Mouse (Mus musculus) hindbrain, embryonic 14.5 days (tissue): ENCODE data around the gene Slc35e4. TPM values are rescaled to one million over a fixed set of nuclear protein-coding genes. Genes with fewer than 3 reads are reported as not detected.
"Not testable (repeated sequence)": the region's sequence is repeated elsewhere in the genome, so short reads cannot be mapped to it uniquely, and the experiment has no call there.

Source experiments
- ATAC-seq: fragments of 200-750 bp; cut with Nextera tagmentation; 2 replicates; pipeline ENCODE4 v1.8.0; 2017; ENCODE audit warnings: moderate number of reproducible peaks, mild to moderate bottlenecking, moderate TSS enrichment, moderate library complexity; ENCODE audit not compliant: low FRiP score
- DNase-seq: peaks from one replicate; pipeline ENCODE4 v3.0.0-alpha.2; 2015; ENCODE audit warnings: low spot score
- H3K27ac ChIP-seq: fragments of 300-500 bp; sonication (generic); 2 replicates; pipeline ENCODE4 v1.5.1; 2014; ENCODE audit warnings: mild to moderate bottlenecking, moderate library complexity
- H3K27me3 ChIP-seq: fragments of 300-500 bp; sonication (generic); 2 replicates; pipeline ENCODE4 v1.6.1; 2014; ENCODE audit warnings: mild to moderate bottlenecking, low read length, mixed read lengths; ENCODE audit not compliant: control insufficient read depth, insufficient read depth
- H3K36me3 ChIP-seq: fragments of 300-500 bp; sonication (generic); replicated peaks from 2 replicates; pipeline ENCODE4 v1.6.1; 2014; ENCODE audit not compliant: control insufficient read depth, insufficient read depth
- H3K4me1 ChIP-seq: fragments of 300-500 bp; sonication (generic); replicated peaks from 2 replicates; pipeline ENCODE4 v1.6.1; 2014; ENCODE audit warnings: antibody characterized with exemption, low read length, mixed read lengths; ENCODE audit not compliant: control insufficient read depth, insufficient read depth
- H3K4me2 ChIP-seq: fragments of 300-500 bp; sonication (generic); replicated peaks from 2 replicates; pipeline ENCODE4 v1.6.1; 2014; ENCODE audit warnings: mild to moderate bottlenecking, moderate library complexity
- H3K4me3 ChIP-seq: fragments of 300-500 bp; sonication (generic); replicated peaks from 2 replicates; pipeline ENCODE4 v1.5.1; 2014; ENCODE audit warnings: mild to moderate bottlenecking, low read length
- H3K9ac ChIP-seq: fragments of 300-500 bp; sonication (generic); 2 replicates; pipeline ENCODE4 v1.6.1; 2014
- H3K9me3 ChIP-seq: fragments of 300-500 bp; sonication (generic); 2 replicates; pipeline ENCODE4 v1.6.1; 2016; ENCODE audit warnings: low read length; ENCODE audit not compliant: control insufficient read depth
- WGBS: fragments of 180-500 bp; shearing (Covaris S2); extraction: QIAGEN DNeasy Blood & Tissue Kit; methylation state at CpG from one replicate; pipeline ENCODE4 v1.1.7; 2014; 5-methylcytosine and 5-hydroxymethylcytosine counted together
- polyA plus RNA-seq: library from polyadenylated mRNA; unstranded; fragments of >200 nt; fragmentation: Nextera tagmentation; extraction: Ambion mirVana; gene quantifications from 2 replicates; pipeline ENCODE4 v1.2.1, GENCODE M21; 2014

Gene Slc35e4
- polyA plus RNA-seq, 1 experiment from 2014 or later, result 11.2 TPM

DNA sequence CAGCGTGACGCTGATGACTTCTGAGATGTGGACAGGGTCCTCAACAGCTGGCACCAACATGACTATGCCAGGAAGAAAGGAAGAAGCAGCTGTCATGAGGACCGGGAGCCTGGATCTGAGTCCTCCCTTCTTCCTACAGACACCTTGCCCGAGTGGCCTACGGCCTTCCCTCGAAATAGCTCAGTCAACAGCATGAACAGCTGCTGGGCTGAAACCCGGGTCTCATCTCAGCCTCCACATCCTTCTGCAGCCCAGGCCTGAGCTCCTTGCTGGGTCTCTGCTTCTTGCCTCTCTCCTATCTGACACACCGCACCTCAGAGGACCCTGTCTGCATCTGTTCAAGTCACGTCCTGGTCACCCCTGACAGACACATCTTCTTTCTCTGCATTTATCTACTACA, 7.7 kb upstream of the Slc35e4 start:
- Histone ChIP-seq H3K27me3 (no peaks in the 10 kb centered on the region), H3K4me2 (no peak overlapping the region), H3K36me3 (peaks cover 26% of the 10 kb centered on the region), H3K9ac (no peak overlapping the region), H3K27ac (no peak overlapping the region), H3K4me1 (no peaks in the 10 kb centered on the region), H3K9me3 (no peaks in the 10 kb centered on the region), H3K4me3 (no peak overlapping the region)
- DNase-seq, result no peak
- WGBS, result 95% methylated on average over 9 of the region's 9 CpGs
- no peak for ATAC-seq

DNA sequence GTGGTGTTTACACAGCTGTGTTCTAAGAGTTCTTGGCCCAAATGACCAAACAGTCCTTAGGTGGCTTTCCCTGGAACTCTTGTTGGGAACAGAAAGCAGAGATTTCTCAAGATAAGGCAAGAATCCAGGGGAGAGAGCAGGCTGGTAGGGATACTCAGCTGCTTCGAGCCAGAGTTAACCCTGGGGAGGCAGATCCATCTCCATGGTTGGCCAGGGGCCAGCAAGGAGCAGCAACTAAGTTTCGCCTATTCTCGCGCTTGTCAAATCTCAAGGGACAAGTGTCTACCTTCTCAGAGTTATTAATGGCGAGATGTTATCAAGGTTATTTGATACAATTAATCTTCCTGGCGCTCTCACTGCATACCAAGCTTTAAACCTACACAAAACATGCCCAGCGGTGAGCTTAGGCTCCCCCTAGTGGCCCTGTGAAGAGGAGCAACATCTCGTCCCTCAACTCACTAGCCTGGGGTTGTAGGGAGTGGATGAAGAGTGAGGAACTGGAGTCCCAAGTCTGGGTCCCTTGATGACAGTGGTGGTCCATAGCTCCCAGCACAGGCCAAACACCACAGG, 6.9 kb upstream of the Slc35e4 start:
- Histone ChIP-seq H3K9ac (no peak overlapping the region), H3K27ac (no peak overlapping the region), H3K9me3 (no peaks in the 10 kb centered on the region), H3K4me2 (no peak overlapping the region), H3K4me3 (no peak overlapping the region), H3K4me1 (no peaks in the 10 kb centered on the region), H3K27me3 (no peaks in the 10 kb centered on the region), H3K36me3 (peaks cover 22% of the 10 kb centered on the region)
- ATAC-seq (no peak), DNase-seq (peak; percentile 71)
- 25% methylated on average over 8 of the region's 8 CpGs for WGBS

DNA sequence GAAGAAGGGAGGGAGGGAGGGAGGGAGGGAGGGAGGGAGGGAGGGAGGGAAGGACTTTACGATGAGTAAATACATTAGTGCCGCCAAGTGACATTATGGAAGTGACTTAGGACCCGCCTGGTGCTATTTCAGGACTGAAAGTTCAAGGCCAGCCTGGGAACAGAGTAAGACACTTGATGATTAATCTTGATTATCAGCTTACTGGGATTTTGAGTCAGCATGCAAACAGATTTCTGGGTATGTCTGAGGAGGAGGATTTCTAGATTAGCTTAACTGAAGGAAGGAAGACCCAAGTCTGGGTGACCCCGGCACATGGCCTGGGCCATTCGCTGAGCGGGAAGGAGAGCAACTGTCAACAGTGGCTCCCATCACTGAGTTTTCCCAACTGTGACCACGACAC, 6.0 kb upstream of the Slc35e4 start:
- Histone ChIP-seq H3K36me3 (peaks cover 17% of the 10 kb centered on the region), H3K9ac (no peak overlapping the region), H3K9me3 (no peaks in the 10 kb centered on the region), H3K27me3 (no peaks in the 10 kb centered on the region), H3K4me1 (no peaks in the 10 kb centered on the region), H3K4me3 (no peak overlapping the region), H3K4me2 (no peak overlapping the region), H3K27ac (no peak overlapping the region)
- 90% methylated on average over 7 of the region's 7 CpGs for WGBS
- no peak for DNase-seq
- no peak for ATAC-seq

DNA sequence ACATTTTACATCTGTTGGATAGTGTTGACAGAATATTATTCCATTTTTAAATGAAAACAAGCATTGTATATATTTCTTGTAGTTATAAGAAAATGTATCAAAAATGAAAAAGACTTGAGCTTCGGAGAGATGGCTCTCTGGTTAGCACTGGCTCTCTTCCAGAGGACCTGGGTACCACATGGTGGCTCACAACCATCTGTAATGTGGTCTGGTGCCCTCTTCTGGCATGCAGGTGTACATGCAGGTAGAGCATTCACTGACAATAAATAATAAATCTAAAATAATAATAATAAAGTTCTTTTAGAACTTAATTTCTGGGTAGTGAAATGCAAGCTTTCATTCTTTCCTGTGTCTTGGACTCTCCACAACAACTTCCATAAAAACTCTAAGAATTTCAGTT, 4.3 kb upstream of the Slc35e4 start:
- no peaks in the 10 kb centered on the region for H3K9me3 ChIP-seq
- H3K27ac ChIP-seq, result no peak overlapping the region
- H3K27me3 ChIP-seq, result no peaks in the 10 kb centered on the region
- H3K9ac ChIP-seq, result no peak overlapping the region
- DNase-seq, result no peak
- H3K4me2 ChIP-seq, result no peak overlapping the region
- ATAC-seq, result no peak
- WGBS, result 50% methylated on average over 1 of the region's 1 CpGs
- no peak overlapping the region for H3K4me3 ChIP-seq
- 0 out of 2 replicates have a peak, but pooled peaks cover 3% of the 10 kb centered on the region for H3K4me1 ChIP-seq
- peaks cover 11% of the 10 kb centered on the region; the same call in 1 of the 2 replicates for H3K36me3 ChIP-seq

DNA sequence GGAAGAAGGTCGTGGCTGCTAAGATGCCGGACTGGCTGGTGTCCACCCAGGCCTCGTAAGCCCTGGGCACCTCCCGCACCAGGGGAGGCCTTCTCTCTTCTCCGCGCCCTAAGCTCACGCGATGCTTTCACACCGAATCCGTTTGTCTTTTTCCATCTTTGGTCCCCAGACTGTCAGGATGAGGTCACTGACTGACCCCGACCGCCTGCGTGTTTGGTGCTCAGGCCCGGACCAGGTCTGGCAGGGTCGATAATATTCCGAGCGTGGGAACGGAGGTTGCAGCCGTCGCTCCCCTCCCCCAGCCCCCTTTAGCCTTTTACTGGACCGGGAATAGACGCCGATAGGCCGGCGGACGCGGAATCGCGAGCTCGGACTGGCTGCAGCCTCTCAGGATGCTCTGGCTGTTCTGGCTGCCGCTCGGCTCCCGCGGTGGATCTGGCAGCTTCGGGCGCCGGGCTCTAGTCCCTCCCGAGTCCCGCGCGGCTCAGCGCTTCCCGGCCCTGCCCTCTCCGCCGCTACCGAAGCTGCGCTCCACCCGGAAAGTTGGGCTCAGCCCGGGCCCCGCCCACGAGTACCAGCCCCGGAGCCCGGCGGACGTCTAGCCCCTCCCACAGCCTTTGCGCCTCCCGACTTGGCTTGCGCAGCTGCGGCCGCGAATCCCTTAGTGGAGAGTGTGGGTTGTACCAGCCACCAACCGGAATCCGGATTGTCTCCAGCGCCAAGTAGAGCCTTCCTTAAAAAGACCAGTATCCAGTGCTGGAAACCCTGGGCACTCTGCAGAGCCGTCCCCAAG, 952 bp downstream of the Slc35e4 start:
- WGBS, result under 1% methylated on average over 65 of the region's 65 CpGs
- peak overlapping the region; percentile 77 for H3K9ac ChIP-seq
- DNase-seq, result peak; percentile 85
- H3K36me3 ChIP-seq, result no peaks in the 10 kb centered on the region
- peak overlapping the region; percentile 85 for H3K4me2 ChIP-seq
- ATAC-seq, result peak; percentile 88
- peak overlapping the region; percentile 62 for H3K4me3 ChIP-seq
- peak overlapping the region; percentile 43 for H3K27ac ChIP-seq
- H3K27me3 ChIP-seq, result no peaks in the 10 kb centered on the region
- H3K9me3 ChIP-seq, result no peaks in the 10 kb centered on the region
- peaks cover 43% of the 10 kb centered on the region for H3K4me1 ChIP-seq

DNA sequence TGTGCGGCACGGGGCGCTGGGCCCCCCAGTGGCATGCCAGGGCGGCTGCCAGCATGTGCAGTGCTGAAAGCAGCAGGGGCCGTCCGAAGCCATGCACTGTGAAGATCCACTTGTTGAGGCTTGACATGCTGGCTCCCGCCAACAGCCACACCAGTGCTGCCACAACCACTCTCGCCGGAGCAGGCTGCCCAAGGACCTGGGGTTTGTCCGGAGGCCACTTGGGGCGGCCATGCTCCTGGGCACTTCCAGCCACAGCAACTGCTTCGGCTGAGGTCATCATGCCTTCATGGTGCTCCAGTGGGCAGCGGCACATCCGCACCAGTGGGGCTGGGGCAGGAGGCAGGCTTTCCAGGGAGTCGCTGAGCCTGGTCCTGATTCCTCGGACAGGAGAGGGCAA, 1.6 kb downstream of the Slc35e4 start:
- Histone ChIP-seq H3K4me3 (peak overlapping the region; percentile 62), H3K27ac (peak overlapping the region; percentile 43), H3K36me3 (no peaks in the 10 kb centered on the region), H3K9ac (peak overlapping the region; percentile 77), H3K27me3 (no peaks in the 10 kb centered on the region), H3K4me1 (peaks cover 43% of the 10 kb centered on the region), H3K9me3 (no peaks in the 10 kb centered on the region), H3K4me2 (peak overlapping the region; percentile 85)
- WGBS, result under 1% methylated on average over 16 of the region's 16 CpGs
- no peak for DNase-seq
- peak; percentile 2; the same call in 1 of the 2 replicates for ATAC-seq

DNA sequence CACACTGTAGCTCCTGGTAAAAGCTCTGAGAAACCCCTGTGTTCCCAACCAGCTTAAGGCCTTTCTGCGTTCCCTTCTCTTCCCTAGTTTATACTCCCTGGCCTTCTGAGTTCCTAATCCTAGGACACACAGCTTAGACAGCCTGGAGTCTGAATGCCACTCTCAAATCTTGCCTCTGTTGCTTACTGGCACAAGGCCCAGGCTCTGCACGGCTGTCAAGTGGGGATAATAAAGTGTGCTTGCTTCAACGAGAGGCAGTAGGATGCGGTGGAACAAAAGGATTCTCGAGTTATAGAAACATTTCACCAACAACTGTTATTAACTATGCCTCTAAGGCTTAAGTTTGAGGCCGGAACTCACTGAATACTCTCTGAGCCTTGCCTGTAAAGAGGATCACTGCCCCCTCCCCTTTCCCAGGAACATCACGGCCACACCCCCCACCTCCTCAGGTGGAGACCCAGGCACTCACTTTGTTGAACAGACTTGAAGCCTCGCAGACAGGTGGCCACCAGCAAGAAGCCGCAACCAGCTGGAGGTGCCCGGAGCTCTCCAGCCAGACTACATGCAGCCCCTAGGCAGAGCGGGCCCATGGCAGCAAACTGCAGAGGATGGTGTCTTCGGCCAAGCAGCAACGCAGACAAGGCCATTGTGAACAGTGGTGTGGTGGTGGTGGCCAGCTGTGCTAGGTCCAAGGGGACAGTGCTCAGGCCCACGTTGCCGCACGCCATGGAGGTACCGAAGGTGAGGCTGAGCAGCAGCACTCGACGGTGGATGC, 2.2 kb downstream of the Slc35e4 start:
- DNase-seq (peak; percentile 58), ATAC-seq (peak; percentile 9)
- 0 out of 2 replicates have a peak, but pooled peaks cover 4% of the 10 kb centered on the region for H3K36me3 ChIP-seq
- H3K4me1 ChIP-seq, result peaks cover 43% of the 10 kb centered on the region
- H3K9me3 ChIP-seq, result no peaks in the 10 kb centered on the region
- peak overlapping the region; percentile 77 for H3K9ac ChIP-seq
- peak overlapping the region; percentile 85 for H3K4me2 ChIP-seq
- no peaks in the 10 kb centered on the region for H3K27me3 ChIP-seq
- WGBS, result 13% methylated on average over 19 of the region's 19 CpGs
- peak overlapping the region; percentile 27; the same call in 1 of the 2 replicates for H3K27ac ChIP-seq
- peak overlapping the region; percentile 62 for H3K4me3 ChIP-seq

DNA sequence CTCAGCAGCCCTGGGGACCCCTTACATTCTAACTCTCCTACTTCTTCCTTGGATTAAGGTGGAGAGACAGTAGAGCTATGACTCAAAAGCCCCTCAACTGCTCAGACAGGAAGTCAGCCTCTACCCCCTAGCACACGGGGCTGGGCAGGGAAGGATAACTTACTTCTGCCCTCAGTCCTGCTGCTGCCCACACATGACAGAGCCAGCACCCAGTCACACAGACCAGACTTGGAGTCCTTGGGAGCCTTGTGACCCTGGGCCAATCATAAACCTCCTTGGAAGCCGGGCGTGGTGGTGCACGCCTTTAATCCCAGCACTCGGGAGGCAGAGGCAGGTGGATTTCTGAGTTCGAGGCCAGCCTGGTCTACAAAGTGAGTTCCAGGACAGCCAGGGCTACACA, 3.0 kb downstream of the Slc35e4 start:
- Histone ChIP-seq H3K9ac (0 out of 2 replicates have a peak overlapping the region, but pooled peaks have one; percentile 26), H3K4me3 (peak overlapping the region; percentile 62), H3K36me3 (peaks cover 13% of the 10 kb centered on the region; the same call in 1 of the 2 replicates), H3K4me1 (peaks cover 43% of the 10 kb centered on the region), H3K4me2 (peak overlapping the region; percentile 85)
- not testable (repeated sequence) for ATAC-seq, DNase-seq, H3K27ac ChIP-seq, H3K27me3 ChIP-seq, H3K9me3 ChIP-seq
- 90% methylated on average over 5 of the region's 6 CpGs for WGBS
